Mouse (Mus musculus): ENCODE measurements around the gene Cyp2c50. TPM values are rescaled to one million over a fixed set of nuclear protein-coding genes. Genes with fewer than 3 reads are reported as not detected.
"Not testable (repeated sequence)": the region's sequence is repeated elsewhere in the genome, so short reads cannot be mapped to it uniquely, and the experiment has no call there.

The Cyp2c50 gene
- polyA plus RNA-seq (2015; fragmentation: Nextera tagmentation; extraction: Ambion mirVana) = not detected in 2 replicates

GRCm38 (mm10) chr19:40089421-40089820 is at the start of gene Cyp2c50:
TSS of gene Cyp2c50 (plus strand) at chr19:40089688.
- not testable (repeated sequence) for ATAC-seq (ENCODE audit: low FRiP score); H3K9me3 ChIP-seq (replicated peaks); H3K27ac ChIP-seq (replicated peaks); H3K9ac ChIP-seq (replicated peaks); H3K27me3 ChIP-seq (replicated peaks); H3K36me3 ChIP-seq; H3K4me3 ChIP-seq (replicated peaks); H3K4me1 ChIP-seq; H3K4me2 ChIP-seq
- WGBS = 100% methylated on average over 1 of the region's 1 CpGs

- Histone ChIP-seq H3K4me1 (no peaks in the 10 kb centered on the region), H3K4me2 (no peak within 1 kb of the TSS), H3K4me3 (replicated peaks) (no peak within 1 kb of the TSS), H3K27ac (replicated peaks) (no peak within 1 kb of the TSS), H3K9me3 (replicated peaks) (no peaks in the 10 kb centered on the region), H3K9ac (replicated peaks) (no peak within 1 kb of the TSS), H3K27me3 (replicated peaks) (no peaks in the 10 kb centered on the region), H3K36me3 (no peaks in the 10 kb centered on the region)
- ATAC-seq (ENCODE audit: low FRiP score) = no peak
Measured at GRCm38 (mm10) chr19:40073701-40074100, 15.8 kb upstream of the Cyp2c50 start, which contains the start of gene Cyp2c54. TSS of gene Cyp2c54 (minus strand) at chr19:40073827.

- no peak for ATAC-seq (ENCODE audit: low FRiP score)
- Histone ChIP-seq H3K36me3 (no peaks in the 10 kb centered on the region), H3K27me3 (replicated peaks) (no peaks in the 10 kb centered on the region), H3K4me2 (no peak overlapping the region), H3K4me1 (no peaks in the 10 kb centered on the region), H3K4me3 (replicated peaks) (no peak overlapping the region), H3K9me3 (replicated peaks) (no peaks in the 10 kb centered on the region), H3K27ac (replicated peaks) (no peak overlapping the region), H3K9ac (replicated peaks) (no peak overlapping the region)
- WGBS = 90% methylated on average over 1 of the region's 1 CpGs
Measured at GRCm38 (mm10) chr19:40088381-40088780, 1.1 kb upstream of the Cyp2c50 start.

GRCm38 (mm10) chr19:40091111-40091510 is 1.6 kb downstream of the Cyp2c50 start:
- no peak overlapping the region for H3K4me3 ChIP-seq (replicated peaks)
- no peak overlapping the region for H3K27ac ChIP-seq (replicated peaks)
- WGBS = 84% methylated on average over 3 of the region's 3 CpGs
- H3K9ac ChIP-seq (replicated peaks) = no peak overlapping the region
- H3K9me3 ChIP-seq (replicated peaks) = no peaks in the 10 kb centered on the region
- no peak for ATAC-seq (ENCODE audit: low FRiP score)
- H3K4me2 ChIP-seq = no peak overlapping the region
- H3K4me1 ChIP-seq = no peaks in the 10 kb centered on the region
- H3K36me3 ChIP-seq = no peaks in the 10 kb centered on the region
- no peaks in the 10 kb centered on the region for H3K27me3 ChIP-seq (replicated peaks)

- H3K4me2 ChIP-seq; H3K4me1 ChIP-seq; H3K27me3 ChIP-seq (replicated peaks); H3K4me3 ChIP-seq (replicated peaks); ATAC-seq (ENCODE audit: low FRiP score); H3K36me3 ChIP-seq; H3K9me3 ChIP-seq (replicated peaks); H3K27ac ChIP-seq (replicated peaks); H3K9ac ChIP-seq (replicated peaks): not testable (repeated sequence)
- 77% methylated on average over 13 of the region's 13 CpGs for WGBS
Measured at GRCm38 (mm10) chr19:40119624-40120023, 30.1 kb downstream of the Cyp2c50 start.

- not testable (repeated sequence) for H3K4me1 ChIP-seq; H3K27ac ChIP-seq (replicated peaks); H3K27me3 ChIP-seq (replicated peaks); H3K9ac ChIP-seq (replicated peaks); ATAC-seq (ENCODE audit: low FRiP score); H3K36me3 ChIP-seq; H3K4me3 ChIP-seq (replicated peaks); H3K9me3 ChIP-seq (replicated peaks); H3K4me2 ChIP-seq
- 92% methylated on average over 3 of the region's 3 CpGs for WGBS
Measured at GRCm38 (mm10) chr19:40125165-40125564, 35.7 kb downstream of the Cyp2c50 start.

- not testable (repeated sequence) for H3K4me2 ChIP-seq
Measured at GRCm38 (mm10) chr19:40126996-40127395, 37.5 kb downstream of the Cyp2c50 start.

More at GRCm38 (mm10) chr19:40126996-40127395, 37.5 kb downstream of the Cyp2c50 start:
- H3K27me3 ChIP-seq (replicated peaks); H3K27ac ChIP-seq (replicated peaks); ATAC-seq (ENCODE audit: low FRiP score); H3K4me1 ChIP-seq; H3K36me3 ChIP-seq; H3K9ac ChIP-seq (replicated peaks); H3K4me3 ChIP-seq (replicated peaks); H3K9me3 ChIP-seq (replicated peaks): not testable (repeated sequence)
- 35% methylated on average over 2 of the region's 2 CpGs for WGBS

Other genes starting within 250 kb of the Cyp2c50 start
- gene Cyp2c69, start 202.9 kb upstream of the Cyp2c50 start, polyA plus RNA-seq (2015; fragmentation: Nextera tagmentation; extraction: Ambion mirVana) = not detected in 2 replicates
- not detected in 2 replicates for gene Cyp2c37, start 97.3 kb upstream of the Cyp2c50 start, polyA plus RNA-seq (2015; fragmentation: Nextera tagmentation; extraction: Ambion mirVana)
- gene Cyp2c54, start 15.9 kb upstream of the Cyp2c50 start, polyA plus RNA-seq (2015; fragmentation: Nextera tagmentation; extraction: Ambion mirVana) = not detected in 2 replicates
- not detected in 2 replicates for gene Cyp2c70, start 97.6 kb downstream of the Cyp2c50 start, polyA plus RNA-seq (2015; fragmentation: Nextera tagmentation; extraction: Ambion mirVana)
- gene Pdlim1, start 182.2 kb downstream of the Cyp2c50 start, polyA plus RNA-seq (2015; fragmentation: Nextera tagmentation; extraction: Ambion mirVana) = 12.8 and 117 TPM in 2 replicates

Data from neural tube, embryonic 15.5 days (tissue).